Mouse (Mus musculus): ENCODE data around the gene Cog4. TPM values are rescaled to one million over a fixed set of nuclear protein-coding genes. Genes with fewer than 3 reads are reported as not detected.

Gene Cog4
- total and polyA plus RNA-seq, 2 experiments from 2014 or later: 50.9 to 51.0 TPM

- no peaks in the 10 kb centered on the region for H3K9me3 ChIP-seq (ENCODE audit: low read length)
- H3K27ac ChIP-seq (ENCODE audit: low read depth, low read length): no peak overlapping the region
- no peak overlapping the region for H3K9ac ChIP-seq (replicated peaks; ENCODE audit: low read length, poor library complexity, severe bottlenecking)
- no peak for TF ChIP-seq CTCF (IDR thresholded peaks at IDR 0.05)
- peaks cover 20% of the 10 kb centered on the region for H3K36me3 ChIP-seq (ENCODE audit: insufficient read depth, low read length)
- H3K4me3 ChIP-seq (ENCODE audit: low read depth, low read length): no peak overlapping the region
- ATAC-seq (ENCODE audit: low FRiP score) (no peak), DNase-seq (ENCODE audit: low spot score) (no peak)
- no peak overlapping the region for H3K4me2 ChIP-seq (ENCODE audit: low read depth, low read length, poor library complexity, severe bottlenecking)
- H3K27me3 ChIP-seq (ENCODE audit: insufficient read depth, low read length): no peaks in the 10 kb centered on the region
- WGBS: 93% methylated on average over 1 of the region's 1 CpGs
- no peaks in the 10 kb centered on the region for H3K4me1 ChIP-seq (ENCODE audit: insufficient read depth, low read length)
Measured at GRCm38 (mm10) chr8:110806146-110806545, 40.3 kb upstream of the Cog4 start.

- DNase-seq (ENCODE audit: low spot score): no peak
- Histone ChIP-seq H3K36me3 (ENCODE audit: insufficient read depth, low read length) (peaks cover 45% of the 10 kb centered on the region), H3K4me3 (ENCODE audit: low read depth, low read length) (no peak overlapping the region), H3K9ac (replicated peaks; ENCODE audit: low read length, poor library complexity, severe bottlenecking) (no peak overlapping the region), H3K4me2 (ENCODE audit: low read depth, low read length, poor library complexity, severe bottlenecking) (no peak overlapping the region), H3K9me3 (ENCODE audit: low read length) (no peaks in the 10 kb centered on the region), H3K27ac (ENCODE audit: low read depth, low read length) (no peak overlapping the region), H3K27me3 (ENCODE audit: insufficient read depth, low read length) (no peaks in the 10 kb centered on the region), H3K4me1 (ENCODE audit: insufficient read depth, low read length) (no peaks in the 10 kb centered on the region)
- no peak for ATAC-seq (ENCODE audit: low FRiP score)
- 67% methylated on average over 13 of the region's 13 CpGs for WGBS
- TF ChIP-seq CTCF (IDR thresholded peaks at IDR 0.05): no peak
Measured at GRCm38 (mm10) chr8:110808495-110809472, 37.6 kb upstream of the Cog4 start.

GRCm38 (mm10) chr8:110809831-110810230 lies 36.6 kb upstream of the Cog4 start:
- no peak for TF ChIP-seq CTCF (IDR thresholded peaks at IDR 0.05)
- ATAC-seq (ENCODE audit: low FRiP score) (no peak), DNase-seq (ENCODE audit: low spot score) (no peak)
- Histone ChIP-seq H3K4me1 (ENCODE audit: insufficient read depth, low read length) (no peaks in the 10 kb centered on the region), H3K4me2 (ENCODE audit: low read depth, low read length, poor library complexity, severe bottlenecking) (no peak overlapping the region), H3K9ac (replicated peaks; ENCODE audit: low read length, poor library complexity, severe bottlenecking) (no peak overlapping the region), H3K4me3 (ENCODE audit: low read depth, low read length) (no peak overlapping the region), H3K36me3 (ENCODE audit: insufficient read depth, low read length) (peaks cover 55% of the 10 kb centered on the region), H3K27ac (ENCODE audit: low read depth, low read length) (no peak overlapping the region), H3K27me3 (ENCODE audit: insufficient read depth, low read length) (no peaks in the 10 kb centered on the region), H3K9me3 (ENCODE audit: low read length) (no peaks in the 10 kb centered on the region)
- WGBS: 59% methylated on average over 2 of the region's 2 CpGs

- Histone ChIP-seq H3K36me3 (ENCODE audit: insufficient read depth, low read length) (peaks cover 63% of the 10 kb centered on the region), H3K27ac (ENCODE audit: low read depth, low read length) (no peak overlapping the region), H3K4me3 (ENCODE audit: low read depth, low read length) (no peak overlapping the region), H3K4me1 (ENCODE audit: insufficient read depth, low read length) (no peaks in the 10 kb centered on the region), H3K4me2 (ENCODE audit: low read depth, low read length, poor library complexity, severe bottlenecking) (no peak overlapping the region), H3K27me3 (ENCODE audit: insufficient read depth, low read length) (no peaks in the 10 kb centered on the region), H3K9me3 (ENCODE audit: low read length) (no peaks in the 10 kb centered on the region), H3K9ac (replicated peaks; ENCODE audit: low read length, poor library complexity, severe bottlenecking) (no peak overlapping the region)
- 84% methylated on average over 7 of the region's 7 CpGs for WGBS
- TF ChIP-seq CTCF (IDR thresholded peaks at IDR 0.05): no peak
- no peak for ATAC-seq (ENCODE audit: low FRiP score)
- DNase-seq (ENCODE audit: low spot score): no peak
Measured at GRCm38 (mm10) chr8:110810481-110811065, 35.8 kb upstream of the Cog4 start.

GRCm38 (mm10) chr8:110811116-110811515 lies 35.3 kb upstream of the Cog4 start:
- ATAC-seq (ENCODE audit: low FRiP score) (no peak), DNase-seq (ENCODE audit: low spot score) (no peak)
- Histone ChIP-seq H3K9me3 (ENCODE audit: low read length) (no peaks in the 10 kb centered on the region), H3K36me3 (ENCODE audit: insufficient read depth, low read length) (peaks cover 68% of the 10 kb centered on the region), H3K4me2 (ENCODE audit: low read depth, low read length, poor library complexity, severe bottlenecking) (no peak overlapping the region), H3K4me3 (ENCODE audit: low read depth, low read length) (no peak overlapping the region), H3K9ac (replicated peaks; ENCODE audit: low read length, poor library complexity, severe bottlenecking) (no peak overlapping the region), H3K4me1 (ENCODE audit: insufficient read depth, low read length) (no peaks in the 10 kb centered on the region), H3K27me3 (ENCODE audit: insufficient read depth, low read length) (no peaks in the 10 kb centered on the region), H3K27ac (ENCODE audit: low read depth, low read length) (no peak overlapping the region)
- no peak for TF ChIP-seq CTCF (IDR thresholded peaks at IDR 0.05)
- 97% methylated on average over 3 of the region's 3 CpGs for WGBS

GRCm38 (mm10) chr8:110811793-110812192 lies 34.6 kb upstream of the Cog4 start:
- Histone ChIP-seq H3K9ac (replicated peaks; ENCODE audit: low read length, poor library complexity, severe bottlenecking) (no peak overlapping the region), H3K27ac (ENCODE audit: low read depth, low read length) (no peak overlapping the region), H3K4me3 (ENCODE audit: low read depth, low read length) (no peak overlapping the region), H3K27me3 (ENCODE audit: insufficient read depth, low read length) (no peaks in the 10 kb centered on the region), H3K4me2 (ENCODE audit: low read depth, low read length, poor library complexity, severe bottlenecking) (no peak overlapping the region), H3K4me1 (ENCODE audit: insufficient read depth, low read length) (no peaks in the 10 kb centered on the region), H3K9me3 (ENCODE audit: low read length) (no peaks in the 10 kb centered on the region), H3K36me3 (ENCODE audit: insufficient read depth, low read length) (peaks cover 73% of the 10 kb centered on the region)
- 92% methylated on average over 7 of the region's 7 CpGs for WGBS
- no peak for TF ChIP-seq CTCF (IDR thresholded peaks at IDR 0.05)
- DNase-seq (ENCODE audit: low spot score) (no peak), ATAC-seq (ENCODE audit: low FRiP score) (no peak)
